Mouse (Mus musculus): ENCODE data around the gene Mxd1. TPM values are rescaled to one million over a fixed set of nuclear protein-coding genes. Genes with fewer than 3 reads are reported as not detected.

The Mxd1 gene
- total RNA-seq, 1 experiment = 4.0 TPM

DNA sequence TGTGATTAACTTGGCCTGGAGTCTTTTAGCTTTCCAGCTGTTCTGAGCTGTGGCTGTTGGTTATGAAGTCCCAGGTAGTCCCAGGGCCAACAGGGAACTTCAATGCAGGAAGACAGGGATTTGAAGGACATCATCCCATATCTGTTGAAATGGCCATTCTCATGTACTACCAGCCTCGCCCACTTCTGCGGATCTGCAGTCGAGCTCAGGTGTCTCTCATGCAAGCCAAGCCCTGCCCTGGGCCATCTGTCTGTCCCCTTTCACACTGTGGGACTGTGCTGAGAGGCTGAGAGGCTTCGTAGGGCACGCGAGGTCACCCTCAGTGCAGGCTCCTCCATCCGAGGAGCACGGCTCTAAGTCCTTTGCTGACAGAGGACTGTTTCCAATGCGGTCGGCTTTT lies 27.3 kb upstream of the Mxd1 start:
- TF ChIP-seq MAFK (IDR thresholded peaks at IDR 0.05; ENCODE audit: insufficient read depth, low read depth, low read length) (no peak), ZNF384 (IDR thresholded peaks at IDR 0.05; ENCODE audit: low read depth, low read length) (no peak), ZC3H11A (IDR thresholded peaks at IDR 0.05; ENCODE audit: borderline replicate concordance, low read depth, low read length) (no peak), HCFC1 (IDR thresholded peaks at IDR 0.05; ENCODE audit: borderline replicate concordance, insufficient read depth, low read length) (no peak), CHD2 (IDR thresholded peaks at IDR 0.05; ENCODE audit: low read depth, low read length) (no peak)
- H3K36me3 ChIP-seq (ENCODE audit: control insufficient read depth, insufficient read depth, low read length, poor library complexity, severe bottlenecking) = peaks cover 8% of the 10 kb centered on the region; the same call in 1 of the 2 replicates
- in situ Hi-C loops (cut with MboI; ENCODE audit: low sequenced_read_pairs in 2 of 2, unreplicated experiment in 2 of 2) = no loop called here

DNA sequence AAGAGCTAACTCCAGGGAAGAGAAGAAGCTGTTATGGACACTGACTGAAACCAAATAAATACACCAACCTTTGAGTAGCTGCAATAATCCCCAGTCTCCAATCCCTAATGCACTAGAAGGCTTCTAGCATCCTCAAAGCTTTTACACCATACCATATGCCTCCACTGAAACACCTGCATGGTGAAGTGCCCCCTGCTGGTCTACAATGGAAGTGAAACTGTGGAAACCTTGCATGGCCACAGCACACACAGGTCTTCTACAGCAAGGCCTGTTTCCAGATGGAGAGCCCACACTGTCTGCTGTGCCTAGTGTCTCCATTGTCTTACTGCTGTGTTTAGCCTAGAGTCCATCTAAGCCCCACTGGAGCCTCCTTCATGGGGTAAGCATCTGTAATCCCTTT lies 25.5 kb upstream of the Mxd1 start:
- TF ChIP-seq MAFK (IDR thresholded peaks at IDR 0.05; ENCODE audit: insufficient read depth, low read depth, low read length) = no peak
- no peak for TF ChIP-seq HCFC1 (IDR thresholded peaks at IDR 0.05; ENCODE audit: borderline replicate concordance, insufficient read depth, low read length)
- no peak for TF ChIP-seq CHD2 (IDR thresholded peaks at IDR 0.05; ENCODE audit: low read depth, low read length)
- 0 out of 2 replicates have a peak, but pooled peaks have one; percentile 21 for TF ChIP-seq ZC3H11A (IDR thresholded peaks at IDR 0.05; ENCODE audit: borderline replicate concordance, low read depth, low read length)
- no peak for TF ChIP-seq ZNF384 (IDR thresholded peaks at IDR 0.05; ENCODE audit: low read depth, low read length)
- no peaks in the 10 kb centered on the region; a peak in 1 of 4 replicates for H3K4me1 ChIP-seq (ENCODE audit: control insufficient read depth in 2 of 2, insufficient read depth in 2 of 2, low read length in 2 of 2, poor library complexity in 1 of 2)
- H3K9ac ChIP-seq (ENCODE audit: insufficient read depth, low read depth, low read length, poor library complexity, severe bottlenecking) = no peak overlapping the region
- no peaks in the 10 kb centered on the region for H3K9me3 ChIP-seq (ENCODE audit: control insufficient read depth, insufficient read depth, low read depth, low read length)
- H3K36me3 ChIP-seq (ENCODE audit: control insufficient read depth, insufficient read depth, low read length, poor library complexity, severe bottlenecking) = peaks cover 7% of the 10 kb centered on the region; the same call in 1 of the 2 replicates
- H3K4me3 ChIP-seq (ENCODE audit: insufficient read depth in 1 of 2, low read depth in 1 of 2, low read length in 2 of 2, poor library complexity in 1 of 2, severe bottlenecking in 1 of 2) = no peak overlapping the region
- no peak overlapping the region for H3K27ac ChIP-seq (ENCODE audit: insufficient read depth, low read depth, low read length, poor library complexity, severe bottlenecking)
- peak; percentile 70 for DNase-seq (ENCODE audit: low read depth, low spot score)
- in situ Hi-C loops (cut with MboI; ENCODE audit: low sequenced_read_pairs in 2 of 2, unreplicated experiment in 2 of 2) = no loop called here

More for the DNA sequence above, 27.3 kb upstream of the Mxd1 start:
- H3K27ac ChIP-seq (ENCODE audit: insufficient read depth, low read depth, low read length, poor library complexity, severe bottlenecking) = no peak overlapping the region
- H3K9me3 ChIP-seq (ENCODE audit: control insufficient read depth, insufficient read depth, low read depth, low read length) = no peaks in the 10 kb centered on the region
- H3K4me3 ChIP-seq (ENCODE audit: insufficient read depth in 1 of 2, low read depth in 1 of 2, low read length in 2 of 2, poor library complexity in 1 of 2, severe bottlenecking in 1 of 2) = no peak overlapping the region
- DNase-seq (ENCODE audit: low read depth, low spot score) = no peak
- no peak overlapping the region for H3K9ac ChIP-seq (ENCODE audit: insufficient read depth, low read depth, low read length, poor library complexity, severe bottlenecking)
- H3K4me1 ChIP-seq (ENCODE audit: control insufficient read depth in 2 of 2, insufficient read depth in 2 of 2, low read length in 2 of 2, poor library complexity in 1 of 2) = no peaks in the 10 kb centered on the region; a peak in 1 of 4 replicates

DNA sequence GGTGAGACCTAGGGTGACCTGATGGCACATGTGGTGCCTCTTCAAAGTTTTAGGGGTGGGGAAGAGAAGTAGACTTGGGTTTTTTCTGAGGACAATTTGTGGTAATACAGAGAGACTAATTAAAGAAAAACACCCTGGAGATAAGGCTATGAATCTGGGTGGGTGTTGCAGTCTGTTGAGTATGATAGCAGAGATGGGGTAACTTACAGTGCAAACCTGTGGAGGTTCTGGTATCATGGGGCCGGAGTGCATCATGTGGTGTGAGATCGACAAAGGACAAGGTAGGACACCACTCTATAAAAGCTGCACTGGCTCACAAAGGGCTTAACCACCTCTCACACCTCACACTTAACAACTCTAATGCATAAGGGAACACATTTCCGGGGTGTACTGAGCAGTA lies 20.7 kb upstream of the Mxd1 start:
- H3K4me3 ChIP-seq (ENCODE audit: insufficient read depth in 1 of 2, low read depth in 1 of 2, low read length in 2 of 2, poor library complexity in 1 of 2, severe bottlenecking in 1 of 2) = no peak overlapping the region
- in situ Hi-C loops (cut with MboI; ENCODE audit: low sequenced_read_pairs in 2 of 2, unreplicated experiment in 2 of 2) = no loop called here
- TF ChIP-seq ZC3H11A (IDR thresholded peaks at IDR 0.05; ENCODE audit: borderline replicate concordance, low read depth, low read length) = no peak
- TF ChIP-seq CHD2 (IDR thresholded peaks at IDR 0.05; ENCODE audit: low read depth, low read length) = no peak
- TF ChIP-seq HCFC1 (IDR thresholded peaks at IDR 0.05; ENCODE audit: borderline replicate concordance, insufficient read depth, low read length) = no peak
- no peak for TF ChIP-seq MAFK (IDR thresholded peaks at IDR 0.05; ENCODE audit: insufficient read depth, low read depth, low read length)
- TF ChIP-seq ZNF384 (IDR thresholded peaks at IDR 0.05; ENCODE audit: low read depth, low read length) = no peak
- no peaks in the 10 kb centered on the region for H3K9me3 ChIP-seq (ENCODE audit: control insufficient read depth, insufficient read depth, low read depth, low read length)
- DNase-seq (ENCODE audit: low read depth, low spot score) = no peak
- 0 out of 2 replicates have a peak, but pooled peaks cover 2% of the 10 kb centered on the region for H3K36me3 ChIP-seq (ENCODE audit: control insufficient read depth, insufficient read depth, low read length, poor library complexity, severe bottlenecking)
- no peak overlapping the region for H3K9ac ChIP-seq (ENCODE audit: insufficient read depth, low read depth, low read length, poor library complexity, severe bottlenecking)
- peaks cover 0 to 3% of the 10 kb centered on the region in 2 experiments; a peak in 2 of 4 replicates for H3K4me1 ChIP-seq (ENCODE audit: control insufficient read depth in 2 of 2, insufficient read depth in 2 of 2, low read length in 2 of 2, poor library complexity in 1 of 2)
- H3K27ac ChIP-seq (ENCODE audit: insufficient read depth, low read depth, low read length, poor library complexity, severe bottlenecking) = no peak overlapping the region

DNA sequence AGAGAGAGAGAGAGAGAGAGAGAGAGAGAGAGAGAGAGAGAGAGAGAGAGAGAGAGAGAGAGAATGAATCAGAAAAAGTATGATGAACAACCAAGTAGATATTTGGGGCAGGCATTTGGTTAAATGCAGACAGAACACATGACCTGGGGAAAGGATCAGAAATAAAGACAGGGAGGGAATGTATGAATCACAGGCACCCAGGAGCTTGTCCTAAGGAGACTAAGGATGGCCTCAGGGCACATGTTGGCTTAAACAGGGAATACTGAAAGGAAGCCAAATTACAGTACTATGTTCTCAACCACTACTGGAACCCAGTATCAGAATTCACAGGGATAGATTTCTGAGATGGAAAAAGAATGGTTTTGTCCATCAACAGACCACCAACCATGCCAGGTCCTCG lies 18.0 kb upstream of the Mxd1 start:
- Histone ChIP-seq H3K9me3 (ENCODE audit: control insufficient read depth, insufficient read depth, low read depth, low read length) (no peaks in the 10 kb centered on the region), H3K27ac (ENCODE audit: insufficient read depth, low read depth, low read length, poor library complexity, severe bottlenecking) (no peak overlapping the region), H3K4me3 (ENCODE audit: insufficient read depth in 1 of 2, low read depth in 1 of 2, low read length in 2 of 2, poor library complexity in 1 of 2, severe bottlenecking in 1 of 2) (no peak overlapping the region), H3K9ac (ENCODE audit: insufficient read depth, low read depth, low read length, poor library complexity, severe bottlenecking) (no peak overlapping the region), H3K4me1 (ENCODE audit: control insufficient read depth in 2 of 2, insufficient read depth in 2 of 2, low read length in 2 of 2, poor library complexity in 1 of 2) (peaks cover 0 to 3% of the 10 kb centered on the region in 2 experiments; a peak in 2 of 4 replicates), H3K36me3 (ENCODE audit: control insufficient read depth, insufficient read depth, low read length, poor library complexity, severe bottlenecking) (peaks cover 2% of the 10 kb centered on the region; the same call in 1 of the 2 replicates)
- TF ChIP-seq MAFK (IDR thresholded peaks at IDR 0.05; ENCODE audit: insufficient read depth, low read depth, low read length) (no peak), ZC3H11A (IDR thresholded peaks at IDR 0.05; ENCODE audit: borderline replicate concordance, low read depth, low read length) (no peak), CHD2 (IDR thresholded peaks at IDR 0.05; ENCODE audit: low read depth, low read length) (no peak)
- in situ Hi-C loops (cut with MboI; ENCODE audit: low sequenced_read_pairs in 2 of 2, unreplicated experiment in 2 of 2) = no loop called here
- DNase-seq (ENCODE audit: low read depth, low spot score) = no peak

DNA sequence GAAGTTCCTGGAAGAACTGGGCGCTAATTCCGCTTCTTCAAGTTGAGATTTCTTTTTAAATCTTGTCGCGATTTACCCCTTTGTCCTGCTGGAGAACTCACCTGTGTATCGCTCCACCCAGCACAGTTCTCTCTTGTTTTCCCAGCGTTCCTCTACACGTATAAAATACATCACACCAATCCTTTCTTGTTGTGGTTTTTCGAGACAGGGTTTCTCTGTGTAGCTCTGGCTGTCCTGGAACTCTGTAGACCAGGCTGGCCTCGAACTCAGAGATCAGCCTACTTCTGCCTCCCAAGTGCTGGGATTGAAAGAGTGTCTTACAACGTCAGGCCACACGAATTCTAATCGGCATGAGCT lies 15.7 kb upstream of the Mxd1 start:
- Histone ChIP-seq H3K9ac (ENCODE audit: insufficient read depth, low read depth, low read length, poor library complexity, severe bottlenecking) (peak overlapping the region; percentile 76), H3K4me1 (ENCODE audit: control insufficient read depth in 2 of 2, insufficient read depth in 2 of 2, low read length in 2 of 2, poor library complexity in 1 of 2) (peaks cover 0 to 3% of the 10 kb centered on the region in 2 experiments; a peak in 1 of 4 replicates), H3K9me3 (ENCODE audit: control insufficient read depth, insufficient read depth, low read depth, low read length) (no peaks in the 10 kb centered on the region), H3K36me3 (ENCODE audit: control insufficient read depth, insufficient read depth, low read length, poor library complexity, severe bottlenecking) (peaks cover 6% of the 10 kb centered on the region), H3K27ac (ENCODE audit: insufficient read depth, low read depth, low read length, poor library complexity, severe bottlenecking) (no peak overlapping the region), H3K4me3 (ENCODE audit: insufficient read depth in 1 of 2, low read depth in 1 of 2, low read length in 2 of 2, poor library complexity in 1 of 2, severe bottlenecking in 1 of 2) (peak overlapping the region; percentile 54 to 69)
- DNase-seq (ENCODE audit: low read depth, low spot score) = no peak
- in situ Hi-C loops (cut with MboI; ENCODE audit: low sequenced_read_pairs in 2 of 2, unreplicated experiment in 2 of 2) = no loop called here
- no peak for TF ChIP-seq HCFC1 (IDR thresholded peaks at IDR 0.05; ENCODE audit: borderline replicate concordance, insufficient read depth, low read length)
- TF ChIP-seq ZC3H11A (IDR thresholded peaks at IDR 0.05; ENCODE audit: borderline replicate concordance, low read depth, low read length) = no peak
- no peak for TF ChIP-seq MAFK (IDR thresholded peaks at IDR 0.05; ENCODE audit: insufficient read depth, low read depth, low read length)
- no peak for TF ChIP-seq CHD2 (IDR thresholded peaks at IDR 0.05; ENCODE audit: low read depth, low read length)
- TF ChIP-seq ZNF384 (IDR thresholded peaks at IDR 0.05; ENCODE audit: low read depth, low read length) = no peak
